Mouse (Mus musculus): ENCODE results near the gene Hormad2.

Gene Hormad2

GRCm38 (mm10) chr11:4302363-4302913, 138.5 kb downstream of the Hormad2 start:
- peak; percentile 78 for DNase-seq (ENCODE audit: low read depth)

- DNase-seq (ENCODE audit: low read depth) = peak; percentile 68
These were observed 140.2 kb downstream of the Hormad2 start for GRCm38 (mm10) chr11:4300683-4301082.

GRCm38 (mm10) chr11:4299735-4300474, 141.0 kb downstream of the Hormad2 start:
- DNase-seq (ENCODE audit: low read depth) = peak; percentile 91

GRCm38 (mm10) chr11:4299191-4299590, 141.7 kb downstream of the Hormad2 start:
- peak; percentile 77 for DNase-seq (ENCODE audit: low read depth)

GRCm38 (mm10) chr11:4298615-4299014, 142.3 kb downstream of the Hormad2 start:
- DNase-seq (ENCODE audit: low read depth) = peak; percentile 17

- DNase-seq (ENCODE audit: low read depth) = peak; percentile 43
These were observed 143.2 kb downstream of the Hormad2 start for GRCm38 (mm10) chr11:4297753-4298152.

GRCm38 (mm10) chr11:4296610-4297275, 144.2 kb downstream of the Hormad2 start:
- DNase-seq (ENCODE audit: low read depth) = peak; percentile 47
